Mouse (Mus musculus) NIH3T3 (cell line): ENCODE data around the gene Caskin1.
A peak's percentile ranks its signal among the peaks of the same experiment; 100 is the strongest.
"Not testable (repeated sequence)": the region's sequence is repeated elsewhere in the genome, so short reads cannot be mapped to it uniquely, and the experiment has no call there.

ENCODE experiments used
- DNase-seq: peaks from one replicate; pipeline ENCODE4 v3.0.0-alpha.2; 2012; ENCODE audit warnings: low read depth

Caskin1 gene

GRCm38 (mm10) chr17:24488186-24488661 is at the start of gene Caskin1:
Gene Caskin1 (plus strand): TSS chr17:24488601.
- DNase-seq: no peak

GRCm38 (mm10) chr17:24440377-24440776 is 48.0 kb upstream of the Caskin1 start:
- DNase-seq: no peak

- DNase-seq: peak; percentile 54
These were observed 47.3 kb upstream of the Caskin1 start for GRCm38 (mm10) chr17:24441148-24441547.

- no peak for DNase-seq
These were observed 46.3 kb upstream of the Caskin1 start for GRCm38 (mm10) chr17:24442107-24442506.

- DNase-seq: no peak
These were observed 45.7 kb upstream of the Caskin1 start, which contains the start of gene Dnase1l2 for GRCm38 (mm10) chr17:24442632-24443155. Gene Dnase1l2 (minus strand): TSS chr17:24443105.

- DNase-seq: no peak
These were observed 45.0 kb upstream of the Caskin1 start for GRCm38 (mm10) chr17:24443409-24443808.

GRCm38 (mm10) chr17:24446590-24446989 is 41.8 kb upstream of the Caskin1 start:
- DNase-seq: no peak

- no peak for DNase-seq
These were observed 38.9 kb upstream of the Caskin1 start for GRCm38 (mm10) chr17:24449507-24449906.

GRCm38 (mm10) chr17:24451220-24451619 is 37.2 kb upstream of the Caskin1 start:
- no peak for DNase-seq

GRCm38 (mm10) chr17:24453372-24453771 is 35.0 kb upstream of the Caskin1 start:
- no peak for DNase-seq

- DNase-seq: no peak
These were observed 34.1 kb upstream of the Caskin1 start for GRCm38 (mm10) chr17:24454218-24454755.

- DNase-seq: peak; percentile 99
These were observed 33.5 kb upstream of the Caskin1 start for GRCm38 (mm10) chr17:24454756-24455522.

- not testable (repeated sequence) for DNase-seq
These were observed 32.7 kb upstream of the Caskin1 start for GRCm38 (mm10) chr17:24455523-24456206.

- peak; percentile 82 for DNase-seq
These were observed 26.8 kb upstream of the Caskin1 start for GRCm38 (mm10) chr17:24461580-24461979.

GRCm38 (mm10) chr17:24462932-24463331 is 25.5 kb upstream of the Caskin1 start:
- no peak for DNase-seq

GRCm38 (mm10) chr17:24463374-24464133 is 24.8 kb upstream of the Caskin1 start:
- no peak for DNase-seq

GRCm38 (mm10) chr17:24468636-24469246 is 19.7 kb upstream of the Caskin1 start:
- DNase-seq: no peak

GRCm38 (mm10) chr17:24469336-24469909 is 19.0 kb upstream of the Caskin1 start:
- no peak for DNase-seq

- DNase-seq: peak; percentile 100
These were observed 18.3 kb upstream of the Caskin1 start, which contains the start of the genes E4f1 and Pgp for GRCm38 (mm10) chr17:24469910-24470602. Gene E4f1 (minus strand): TSS chr17:24470313. Gene Pgp (plus strand): TSS chr17:24470392.
